In genomic region chr15:102408558-102409130, GRCm38 (mm10) we compare ENCODE assay signal across 12 mouse cellular contexts. TPM values are rescaled to one million over a fixed set of nuclear protein-coding genes. Genes with fewer than 3 reads are reported as not detected.
A peak's percentile ranks its signal among the peaks of the same experiment; 100 is the strongest.
DNase-seq lines count a peak whose midpoint lies in the region; ATAC-seq lines count a peak whose summit lies in the region.
"Had no signal": no experiment of that assay in that cellular context is flagged by ENCODE, and none has a peak within 500 bp of the region (broad histone marks: within the 10 kb centered on the region; RNA-seq: fewer than 3 reads in every experiment).

No protein-coding gene starts in this region.

- H3K27me3 ChIP-seq in heart, embryonic 11.5 days (ENCODE audit: control insufficient read depth, insufficient read depth, low read length): no peaks in the 10 kb centered on the region
- H3K27me3 ChIP-seq in heart, embryonic 10.5 days (ENCODE audit: insufficient read depth, poor library complexity, severe bottlenecking): no peaks in the 10 kb centered on the region
- H3K27me3 ChIP-seq in lung, embryonic 16.5 days (ENCODE audit: control insufficient read depth, insufficient read depth, low read depth, low read length): no peaks in the 10 kb centered on the region
- no peaks in the 10 kb centered on the region for H3K27me3 ChIP-seq in liver, embryonic 16.5 days (ENCODE audit: control insufficient read depth, insufficient read depth, low read depth, low read length)

- H3K4me1 ChIP-seq in heart, embryonic 11.5 days (ENCODE audit: control insufficient read depth, insufficient read depth, low read length): peaks cover 11% of the 10 kb centered on the region; the same call in 1 of the 2 replicates
- peaks cover 29% of the 10 kb centered on the region for H3K4me1 ChIP-seq in heart, embryonic 10.5 days
- peaks cover 34% of the 10 kb centered on the region for H3K4me1 ChIP-seq in lung, embryonic 16.5 days (replicated peaks; ENCODE audit: control insufficient read depth, insufficient read depth, low read length)
- H3K4me1 ChIP-seq in brown adipose tissue, adult 24 weeks (ENCODE audit: control insufficient read depth, insufficient read depth, insufficient read length, low read length): peaks cover 14% of the 10 kb centered on the region
- H3K4me1 ChIP-seq in liver, embryonic 16.5 days (ENCODE audit: control insufficient read depth, low read depth, low read length): peaks cover 32% of the 10 kb centered on the region

- no peak overlapping the region for H3K4me2 ChIP-seq in heart, embryonic 11.5 days
- H3K4me2 ChIP-seq in lung, embryonic 16.5 days (ENCODE audit: low read depth, low read length): 0 out of 2 replicates have a peak overlapping the region, but pooled peaks have one; percentile 8
- peak overlapping the region; percentile 44; the same call in 1 of the 2 replicates for H3K4me2 ChIP-seq in liver, embryonic 16.5 days (ENCODE audit: low read depth, low read length)

- no peak overlapping the region for H3K27ac ChIP-seq in heart, embryonic 11.5 days (ENCODE audit: low read depth, low read length)
- no peak overlapping the region for H3K27ac ChIP-seq in heart, embryonic 10.5 days
- H3K27ac ChIP-seq in lung, embryonic 16.5 days (ENCODE audit: low read length): no peak overlapping the region
- 0 out of 2 replicates have a peak overlapping the region, but pooled peaks have one; percentile 1 for H3K27ac ChIP-seq in brown adipose tissue, adult 24 weeks (replicated peaks; ENCODE audit: low read depth, low read length)
- no peak overlapping the region for H3K27ac ChIP-seq in liver, embryonic 16.5 days (ENCODE audit: low read length)
- H3K27ac ChIP-seq: heart, adult 2 months; macrophage had no signal

- peak overlapping the region; percentile 1; the same call in 1 of the 2 replicates for H3K9ac ChIP-seq in heart, embryonic 11.5 days (ENCODE audit: low read depth, low read length)
- H3K9ac ChIP-seq in lung, embryonic 16.5 days (ENCODE audit: low read length): peak overlapping the region; percentile 24; the same call in 1 of the 2 replicates
- no peak overlapping the region for H3K9ac ChIP-seq in liver, embryonic 16.5 days (ENCODE audit: low read depth, low read length)
- H3K9ac ChIP-seq: forebrain, postnatal 0 days had no signal

- peaks cover 32% of the 10 kb centered on the region for H3K36me3 ChIP-seq in heart, embryonic 11.5 days (ENCODE audit: control insufficient read depth, insufficient read depth, low read length)
- peaks cover 59% of the 10 kb centered on the region for H3K36me3 ChIP-seq in heart, embryonic 10.5 days
- H3K36me3 ChIP-seq in lung, embryonic 16.5 days (ENCODE audit: control insufficient read depth, insufficient read depth, low read length): peaks cover 35% of the 10 kb centered on the region
- peaks cover 52% of the 10 kb centered on the region for H3K36me3 ChIP-seq in liver, embryonic 16.5 days (ENCODE audit: control insufficient read depth, insufficient read depth)

- 76% methylated on average over 2 of the region's 2 CpGs for WGBS in heart, embryonic 11.5 days (ENCODE audit: insufficient replicate concordance)
- 80% methylated on average over 2 of the region's 2 CpGs for WGBS in heart, embryonic 10.5 days
- WGBS in lung, embryonic 16.5 days: 70% methylated on average over 2 of the region's 2 CpGs
- 53% methylated on average over 2 of the region's 2 CpGs for WGBS in liver, embryonic 16.5 days (ENCODE audit: insufficient replicate concordance)

- H3K4me3 ChIP-seq in heart, embryonic 11.5 days (ENCODE audit: low read depth, low read length): no peak overlapping the region
- no peak overlapping the region for H3K4me3 ChIP-seq in heart, embryonic 10.5 days
- no peak overlapping the region for H3K4me3 ChIP-seq in lung, embryonic 16.5 days (ENCODE audit: low read length)
- H3K4me3 ChIP-seq in brown adipose tissue, adult 24 weeks (ENCODE audit: insufficient read depth, low read depth, low read length): no peak overlapping the region
- no peak overlapping the region for H3K4me3 ChIP-seq in liver, embryonic 16.5 days (ENCODE audit: low read depth, low read length)
- H3K4me3 ChIP-seq: heart, adult 2 months had no signal

- ATAC-seq in heart, embryonic 11.5 days (replicated peaks; ENCODE audit: insufficient number of reproducible peaks, low FRiP score, low TSS enrichment): no peak
- ATAC-seq in lung, embryonic 16.5 days (ENCODE audit: low read depth): no peak
- ATAC-seq in liver, embryonic 16.5 days (ENCODE audit: low read depth): no peak
- ATAC-seq in inflammation-experienced regulatory T-cells, adult 6 months: no peak
- ATAC-seq: forebrain, postnatal 0 days had no signal

- no peaks in the 10 kb centered on the region for H3K9me3 ChIP-seq in heart, embryonic 11.5 days (replicated peaks; ENCODE audit: control insufficient read depth, low read length)
- H3K9me3 ChIP-seq in heart, embryonic 10.5 days: no peaks in the 10 kb centered on the region
- H3K9me3 ChIP-seq in lung, embryonic 16.5 days (ENCODE audit: control insufficient read depth, low read length): no peaks in the 10 kb centered on the region
- H3K9me3 ChIP-seq in liver, embryonic 16.5 days (replicated peaks; ENCODE audit: control insufficient read depth, low read length): no peaks in the 10 kb centered on the region

- DNase-seq in heart, embryonic 10.5 days (ENCODE audit: low spot score): no peak
- no peak for DNase-seq in lung, postnatal 14 days
- no peak for DNase-seq in embryo, embryonic 10 days (ENCODE audit: low spot score)
- DNase-seq: forebrain, postnatal 0 days; kidney, postnatal 4 days had no signal

RNA-seq across cellular contexts. Expression of gene Sp1, which starts 2.7 kb away (rescaled TPM):
- polyA plus RNA-seq in heart, embryonic 11.5 days (2014; fragmentation: Nextera tagmentation; extraction: Ambion mirVana): 7.5 and 8.1 TPM in 2 replicates
- 5.7 and 7.6 TPM in 2 replicates for polyA plus RNA-seq in heart, embryonic 10.5 days (2016; fragmentation: Nextera tagmentation; extraction: Ambion mirVana)
- 10.8 and 11.2 TPM in 2 replicates for polyA plus RNA-seq in lung, embryonic 16.5 days (2015; fragmentation: Nextera tagmentation; extraction: Ambion mirVana)
- polyA plus RNA-seq in brown adipose tissue, adult 24 weeks (2012; ENCODE audit: insufficient read depth, insufficient read length, missing spikeins): 16.1 and 17.9 TPM in 2 replicates
- polyA plus RNA-seq in liver, embryonic 16.5 days (2015; fragmentation: Nextera tagmentation; extraction: Ambion mirVana): 3.7 TPM in 2 replicates
- 10 to 100 TPM; 19.1 to 23.3 (median 22.6) TPM for polyA plus RNA-seq in inflammation-experienced regulatory T-cells, adult 6 months (2017; shearing (Covaris generic))

RNA-seq across cellular contexts. Expression of gene Amhr2, which starts 36.5 kb away (rescaled TPM):
- 0.93 and 1.2 TPM in 2 replicates for polyA plus RNA-seq in heart, embryonic 11.5 days (2014; fragmentation: Nextera tagmentation; extraction: Ambion mirVana)
- polyA plus RNA-seq in heart, embryonic 10.5 days (2016; fragmentation: Nextera tagmentation; extraction: Ambion mirVana): 1.6 and 2.4 TPM in 2 replicates
- polyA plus RNA-seq in lung, embryonic 16.5 days (2015; fragmentation: Nextera tagmentation; extraction: Ambion mirVana): 1.5 TPM in 2 replicates
- 1.9 and 4.0 TPM in 2 replicates for polyA plus RNA-seq in brown adipose tissue, adult 24 weeks (2012; ENCODE audit: insufficient read depth, insufficient read length, missing spikeins)
- 0.04 and 0.07 TPM in 2 replicates for polyA plus RNA-seq in liver, embryonic 16.5 days (2015; fragmentation: Nextera tagmentation; extraction: Ambion mirVana)
- not detected for polyA plus RNA-seq in inflammation-experienced regulatory T-cells, adult 6 months (2017; shearing (Covaris generic))

RNA-seq across cellular contexts. Expression of gene Sp7, which starts 41.7 kb away (rescaled TPM):
- 0.20 and 0.52 TPM in 2 replicates for polyA plus RNA-seq in heart, embryonic 11.5 days (2014; fragmentation: Nextera tagmentation; extraction: Ambion mirVana)
- polyA plus RNA-seq in heart, embryonic 10.5 days (2016; fragmentation: Nextera tagmentation; extraction: Ambion mirVana): 0.37 and 1.5 TPM in 2 replicates
- polyA plus RNA-seq in lung, embryonic 16.5 days (2015; fragmentation: Nextera tagmentation; extraction: Ambion mirVana): 0.25 and 1.6 TPM in 2 replicates
- not detected in 2 replicates for polyA plus RNA-seq in brown adipose tissue, adult 24 weeks (2012; ENCODE audit: insufficient read depth, insufficient read length, missing spikeins)
- polyA plus RNA-seq in liver, embryonic 16.5 days (2015; fragmentation: Nextera tagmentation; extraction: Ambion mirVana): 0.02 TPM in 1 of 2 replicates, not detected in the other
- polyA plus RNA-seq in inflammation-experienced regulatory T-cells, adult 6 months (2017; shearing (Covaris generic)): not detected
- polyA plus RNA-seq: heart, adult 2 months; macrophage had no signal

RNA-seq across cellular contexts. Expression of gene Prr13, which starts 50.2 kb away (rescaled TPM):
- 124 and 139 TPM in 2 replicates for polyA plus RNA-seq in heart, embryonic 11.5 days (2014; fragmentation: Nextera tagmentation; extraction: Ambion mirVana)
- 82.8 and 101 TPM in 2 replicates for polyA plus RNA-seq in heart, embryonic 10.5 days (2016; fragmentation: Nextera tagmentation; extraction: Ambion mirVana)
- 89.8 and 91.7 TPM in 2 replicates for polyA plus RNA-seq in lung, embryonic 16.5 days (2015; fragmentation: Nextera tagmentation; extraction: Ambion mirVana)
- polyA plus RNA-seq in brown adipose tissue, adult 24 weeks (2012; ENCODE audit: insufficient read depth, insufficient read length, missing spikeins): 36.8 and 54.7 TPM in 2 replicates
- 120 and 139 TPM in 2 replicates for polyA plus RNA-seq in liver, embryonic 16.5 days (2015; fragmentation: Nextera tagmentation; extraction: Ambion mirVana)
- 1,000 to 10,000 TPM; 1,063 to 1,565 (median 1,138) TPM for polyA plus RNA-seq in inflammation-experienced regulatory T-cells, adult 6 months (2017; shearing (Covaris generic))

RNA-seq across cellular contexts. Expression of gene Aaas, which starts 58.1 kb away (rescaled TPM):
- polyA plus RNA-seq in heart, embryonic 11.5 days (2014; fragmentation: Nextera tagmentation; extraction: Ambion mirVana): 62.9 and 64.9 TPM in 2 replicates
- 87.7 and 96.4 TPM in 2 replicates for polyA plus RNA-seq in heart, embryonic 10.5 days (2016; fragmentation: Nextera tagmentation; extraction: Ambion mirVana)
- 73.5 and 80.3 TPM in 2 replicates for polyA plus RNA-seq in lung, embryonic 16.5 days (2015; fragmentation: Nextera tagmentation; extraction: Ambion mirVana)
- polyA plus RNA-seq in brown adipose tissue, adult 24 weeks (2012; ENCODE audit: insufficient read depth, insufficient read length, missing spikeins): 13.2 and 20.7 TPM in 2 replicates
- polyA plus RNA-seq in liver, embryonic 16.5 days (2015; fragmentation: Nextera tagmentation; extraction: Ambion mirVana): 39.3 and 42.4 TPM in 2 replicates
- 10 to 100 TPM; 39.8 to 53.2 (median 43.1) TPM for polyA plus RNA-seq in inflammation-experienced regulatory T-cells, adult 6 months (2017; shearing (Covaris generic))
